Mouse (Mus musculus): ENCODE data around the gene Lmcd1.

GRCm38 (mm10) chr6:112293320-112293719 lies 19.8 kb downstream of the Lmcd1 start:
- TF ChIP-seq CTCF (IDR thresholded peaks at IDR 0.05; ENCODE audit: low read depth) (no peak), EP300 (IDR thresholded peaks at IDR 0.05; ENCODE audit: low read depth) (no peak)
